In genomic region chr10:33304982-33305381, GRCm38 (mm10) we compare ENCODE assay signal across 9 mouse cellular contexts.
DNase-seq lines count a peak whose midpoint lies in the region; ATAC-seq and TF ChIP-seq lines count a peak whose summit lies in the region.
"Had no signal": no experiment of that assay in that cellular context is flagged by ENCODE, and none has a peak within 500 bp of the region (broad histone marks: within the 10 kb centered on the region; RNA-seq: fewer than 3 reads in every experiment).

No protein-coding gene starts in this region.

- POLR2A ChIA-PET in Patski (lab: Charles Lee): no interaction called here

- H3K36me3 ChIP-seq in forebrain, embryonic 15.5 days: no peaks in the 10 kb centered on the region
- H3K36me3 ChIP-seq: neural tube, embryonic 12.5 days had no signal

- no peaks in the 10 kb centered on the region for H3K4me1 ChIP-seq in forebrain, embryonic 15.5 days
- H3K4me1 ChIP-seq: neural tube, embryonic 12.5 days had no signal

- no peaks in the 10 kb centered on the region for H3K27me3 ChIP-seq in Patski
- no peaks in the 10 kb centered on the region for H3K27me3 ChIP-seq in forebrain, embryonic 15.5 days
- H3K27me3 ChIP-seq: neural tube, embryonic 12.5 days had no signal

- no peak overlapping the region for H3K4me3 ChIP-seq in forebrain, embryonic 15.5 days
- H3K4me3 ChIP-seq: neural tube, embryonic 12.5 days had no signal

- peak; percentile 9 for DNase-seq in adrenal gland, postnatal 25 days
- DNase-seq in adrenal gland, postnatal 4 days (ENCODE audit: low spot score in 2 of 2): no peak
- DNase-seq in left cerebral cortex, adult 18-20 months (ENCODE audit: low spot score in 2 of 2): peak; percentile 8 to 31
- DNase-seq in left cerebral cortex, adult 8-10 months (ENCODE audit: low spot score in 2 of 2): no peak
- DNase-seq in Patski (ENCODE audit: low read depth, low spot score): no peak
- peak; percentile 25 for DNase-seq in layer of hippocampus, adult 9-10 months (ENCODE audit: low spot score)
- DNase-seq in ovary, postnatal 14 days (ENCODE audit: low spot score): no peak

- ATAC-seq in Patski: no peak
- no peak for ATAC-seq in forebrain, embryonic 15.5 days (replicated peaks)

- no peaks in the 10 kb centered on the region for H3K9me3 ChIP-seq in forebrain, embryonic 15.5 days
- H3K9me3 ChIP-seq: neural tube, embryonic 12.5 days had no signal

- 33% methylated on average over 2 of the region's 2 CpGs for WGBS in forebrain, embryonic 15.5 days

- H3K9ac ChIP-seq in forebrain, embryonic 15.5 days (replicated peaks): no peak overlapping the region
- H3K9ac ChIP-seq: neural tube, embryonic 12.5 days had no signal

- peak; percentile 21 for TF ChIP-seq CTCF in Patski (IDR thresholded peaks at IDR 0.05)

- H3K4me2 ChIP-seq in forebrain, embryonic 15.5 days (replicated peaks): no peak overlapping the region
- H3K4me2 ChIP-seq: neural tube, embryonic 12.5 days had no signal

- in situ Hi-C loops in Patski (cut with MboI; ENCODE audit: low pct_unique_long_range_greater_than_20kb): loop anchor here (5.0 to 25.0 kb wide), 2 partner anchors 1563 to 1843 kb away; no protein-coding TSS in a partner anchor

- no peak overlapping the region for H3K27ac ChIP-seq in forebrain, embryonic 15.5 days (replicated peaks)
- H3K27ac ChIP-seq: neural tube, embryonic 12.5 days had no signal

- CTCF ChIA-PET in Patski (lab: Charles Lee): no interaction called here

Comparison
In these comparisons a context has a peak if more than half of its experiments do, and no peak if none do; other contexts are left out.
1. DNase-seq: peak in adrenal gland, postnatal 25 days (single experiment), left cerebral cortex, adult 18-20 months (2 of 2) and layer of hippocampus, adult 9-10 months (single experiment); none in adrenal gland, postnatal 4 days (0 of 2), left cerebral cortex, adult 8-10 months (0 of 2), Patski (single experiment) and ovary, postnatal 14 days (single experiment).